Mouse (Mus musculus): Measurements from ENCODE around the gene Pm20d1.

The Pm20d1 gene

DNA sequence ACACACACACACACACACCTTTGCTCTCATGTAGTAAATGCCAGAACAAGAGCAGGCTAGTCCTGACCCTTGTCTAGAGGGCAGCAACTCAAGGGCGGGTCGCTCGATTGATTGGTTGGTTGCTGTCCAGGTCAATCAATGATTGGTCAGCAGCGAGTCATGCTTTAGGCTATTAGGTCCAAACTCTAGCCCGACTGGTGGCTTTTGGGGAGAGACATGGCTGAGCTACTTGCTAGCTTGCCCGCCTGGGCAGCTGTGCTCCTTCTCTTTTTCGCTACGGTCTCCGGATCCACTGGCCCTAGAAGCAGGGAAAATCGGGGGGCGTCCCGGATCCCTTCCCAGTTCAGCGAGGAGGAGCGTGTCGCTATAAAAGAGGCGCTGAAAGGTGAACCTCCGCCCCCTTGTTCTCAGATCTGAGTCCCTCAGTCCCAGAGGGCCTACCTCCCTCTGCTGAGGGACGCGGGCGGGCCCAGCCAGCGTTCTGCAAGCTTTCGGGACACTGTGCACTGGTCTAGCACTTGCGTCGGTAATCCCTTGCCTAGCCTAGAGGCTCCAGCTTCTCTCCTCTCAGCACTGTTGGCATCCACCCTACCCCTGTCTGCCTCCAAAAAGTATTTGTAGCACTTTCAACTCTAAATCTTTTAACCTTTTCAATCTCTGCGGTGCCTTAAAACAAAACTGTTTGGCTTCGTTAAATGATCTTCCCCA, at the start of gene Pm20d1:
Pm20d1 (plus strand) TSS at position 180 of the 708 bp plus-strand sequence.
- DNase-seq (ENCODE audit: low read depth, low spot score), result peak; percentile 64

DNA sequence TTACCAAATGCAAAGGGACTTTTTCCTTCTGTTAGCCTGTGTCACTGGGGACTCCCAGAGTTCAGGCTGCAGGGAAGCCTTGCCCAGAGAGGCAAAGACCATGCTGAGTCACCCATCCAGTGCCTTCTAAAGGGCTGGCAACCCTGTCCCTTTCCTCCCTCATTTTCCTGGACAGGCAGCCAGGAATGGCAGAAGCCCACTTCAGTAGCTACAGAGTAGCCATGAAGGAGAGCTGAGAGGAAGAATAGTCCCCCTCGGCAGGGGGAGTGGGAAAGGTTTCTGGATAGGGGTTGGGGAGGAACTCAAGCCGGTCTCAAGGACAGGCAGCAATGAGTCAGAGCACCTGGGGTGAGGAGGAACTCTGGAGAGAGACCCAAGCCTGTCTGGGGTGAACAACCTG, 49.4 kb upstream of the Pm20d1 start:
- DNase-seq (ENCODE audit: low read depth, low spot score), result no peak

DNA sequence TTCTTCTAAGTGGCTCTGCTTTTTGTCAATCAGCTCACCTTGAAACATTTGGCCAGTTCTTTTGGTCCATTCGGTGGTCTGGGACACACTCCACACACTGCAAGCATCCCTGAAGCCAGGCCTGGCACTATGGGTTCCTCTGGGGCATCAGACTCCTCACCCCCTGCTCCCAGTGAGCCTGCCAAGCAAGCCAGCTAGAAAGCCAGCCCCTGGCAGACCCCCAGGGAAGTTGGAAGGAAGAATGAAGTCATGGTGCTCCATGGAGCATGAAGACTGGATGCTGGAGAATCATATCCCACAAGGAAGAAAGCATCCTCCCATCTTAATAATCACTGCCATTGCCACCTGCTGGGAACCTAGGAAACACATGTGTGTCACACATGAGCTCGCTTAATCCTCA, 48.5 kb upstream of the Pm20d1 start:
- DNase-seq (ENCODE audit: low read depth, low spot score), result no peak

DNA sequence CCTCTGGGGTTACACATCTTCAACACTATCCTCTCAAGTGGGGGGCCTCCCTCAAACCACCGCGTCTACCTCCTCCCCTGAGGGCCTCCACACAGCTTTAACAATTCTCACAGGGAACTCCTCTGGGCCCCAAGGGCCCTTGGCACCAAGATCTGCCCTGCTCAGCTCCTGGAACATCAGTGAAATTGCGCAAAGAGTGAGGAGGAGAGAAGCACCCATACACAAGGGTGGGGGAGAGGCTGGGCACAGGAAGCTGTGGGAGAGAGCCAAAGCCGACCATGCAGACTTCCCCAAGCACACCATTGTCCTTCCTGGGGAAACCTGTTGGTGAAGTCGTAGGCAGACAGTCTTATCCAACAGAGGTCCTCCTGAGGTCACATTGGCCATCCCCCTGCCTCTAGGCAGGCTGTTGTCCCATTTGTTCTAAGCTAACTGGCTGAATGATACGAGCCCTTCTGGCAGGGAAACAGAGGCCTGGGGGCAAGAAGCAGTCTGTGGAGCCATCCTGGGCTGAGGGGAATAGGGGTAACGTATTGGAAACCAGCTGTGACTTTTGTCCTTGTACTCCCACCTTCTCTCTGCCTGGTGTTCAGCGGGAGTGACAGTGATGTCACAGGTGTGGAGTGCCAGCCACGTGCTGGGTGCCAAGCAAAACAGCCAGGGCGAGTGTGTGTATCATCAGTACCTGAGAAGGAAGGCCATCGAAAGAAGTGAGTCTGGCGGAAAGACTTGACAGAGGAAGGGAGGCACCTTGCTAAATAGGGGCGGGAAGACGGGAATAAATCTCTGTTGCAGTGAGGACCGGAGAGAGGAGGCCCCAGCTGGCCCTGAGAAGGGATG, 47.3 kb upstream of the Pm20d1 start:
- DNase-seq (ENCODE audit: low read depth, low spot score), result no peak

DNA sequence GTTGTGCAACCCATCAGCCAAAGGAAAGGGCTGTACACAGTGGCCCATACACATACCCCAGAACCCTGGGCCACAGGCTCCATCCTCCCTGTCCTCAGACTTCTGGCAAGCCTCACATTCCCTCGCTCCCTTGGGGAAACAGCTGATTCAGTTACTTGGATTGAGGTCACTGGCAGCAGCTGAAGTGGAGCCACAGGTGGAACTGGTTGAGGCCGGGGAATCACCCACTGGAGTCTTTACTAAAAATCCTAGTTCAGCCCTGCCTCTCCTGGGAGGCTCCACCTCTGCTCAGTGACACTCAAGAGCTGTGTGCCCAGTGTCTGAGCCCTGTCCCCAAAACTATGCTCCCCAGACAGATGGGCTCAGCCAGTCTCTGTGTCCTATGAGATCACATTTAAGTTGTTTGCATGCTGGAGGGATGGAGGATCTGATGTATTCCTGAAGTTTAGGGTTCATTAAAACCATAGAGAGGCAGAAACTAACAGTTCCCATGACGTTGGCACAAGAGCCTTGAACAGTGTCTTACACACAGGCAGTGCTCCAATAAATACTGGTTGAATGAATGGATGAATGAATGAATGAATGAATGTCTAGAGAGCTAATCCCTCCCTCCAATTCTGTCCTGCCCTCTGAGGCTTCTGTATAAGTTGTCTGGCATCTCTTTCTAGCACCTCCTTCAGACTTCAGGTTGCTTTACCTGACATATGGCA, 45.8 kb upstream of the Pm20d1 start:
- DNase-seq (ENCODE audit: low read depth, low spot score), result peak; percentile 28

DNA sequence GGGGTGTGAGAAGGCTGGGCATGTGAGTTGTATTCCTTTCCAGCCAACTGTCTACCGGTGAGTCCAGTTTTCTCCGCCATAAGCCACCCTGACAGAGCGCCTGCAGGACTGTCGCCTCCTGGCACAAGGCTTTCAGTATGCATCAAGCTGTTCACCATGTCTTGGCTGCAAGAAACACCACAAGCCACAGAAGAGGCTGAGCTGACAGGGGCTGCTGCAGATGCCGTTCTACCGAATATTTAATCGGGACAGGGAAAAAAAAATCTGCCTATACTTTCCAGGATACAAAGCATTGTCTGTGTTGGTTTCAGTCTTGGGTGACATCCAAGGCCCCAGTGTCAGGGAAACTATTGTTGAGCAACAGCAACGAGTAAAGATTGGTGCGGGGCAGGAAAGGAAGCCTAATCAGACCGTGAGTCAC, 45.3 kb upstream of the Pm20d1 start:
- no peak for DNase-seq (ENCODE audit: low read depth, low spot score)

DNA sequence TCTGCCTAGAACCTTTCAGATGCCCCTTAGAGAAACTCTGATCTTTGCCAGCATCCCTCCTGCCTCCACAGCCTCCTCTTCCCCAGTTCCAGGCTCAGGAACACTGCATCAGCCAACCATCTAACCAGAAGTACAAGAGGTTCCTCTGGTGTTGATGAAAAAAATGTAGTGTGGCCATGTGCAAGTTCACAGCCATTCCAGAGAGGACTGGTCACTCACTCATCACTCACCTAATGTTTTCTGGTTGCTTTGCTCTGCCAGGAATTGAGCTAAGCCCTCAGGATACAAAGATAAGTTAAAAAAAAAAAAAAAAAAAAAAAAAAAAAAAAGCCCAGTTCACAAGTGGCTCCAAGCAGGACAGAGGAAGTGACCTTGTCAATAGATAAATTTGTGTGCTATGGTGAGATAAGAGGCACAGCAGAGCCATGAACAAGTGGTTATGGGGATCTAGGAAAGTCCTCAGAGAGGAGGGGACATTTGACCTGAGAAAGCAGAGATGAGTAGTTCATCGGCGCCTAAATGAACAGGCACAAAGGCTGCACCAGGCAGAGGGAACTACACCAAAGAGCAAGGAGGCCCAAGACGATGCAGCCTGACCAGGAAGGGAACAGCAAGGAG, 42.9 kb upstream of the Pm20d1 start:
- DNase-seq (ENCODE audit: low read depth, low spot score), result no peak

DNA sequence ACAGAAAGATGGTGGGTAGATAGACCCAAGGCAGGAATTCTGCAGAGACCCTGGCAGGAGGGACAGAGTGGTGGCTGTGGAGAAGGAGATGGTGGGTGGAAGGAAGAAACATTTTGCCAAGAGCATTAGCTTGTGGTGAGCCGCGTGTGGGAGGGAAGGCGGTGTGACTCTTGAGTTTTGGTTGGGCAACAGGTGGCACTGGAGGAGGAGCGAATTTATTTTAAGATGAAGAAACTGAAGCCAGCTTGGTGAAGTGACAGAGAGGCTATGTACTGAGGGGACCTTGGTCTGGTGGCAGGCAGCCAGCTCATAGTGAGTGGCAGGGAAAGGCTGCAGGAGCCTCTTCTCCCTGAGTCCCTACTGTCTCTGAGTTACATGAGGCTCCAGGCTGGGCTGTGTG, 42.3 kb upstream of the Pm20d1 start:
- no peak for DNase-seq (ENCODE audit: low read depth, low spot score)

DNA sequence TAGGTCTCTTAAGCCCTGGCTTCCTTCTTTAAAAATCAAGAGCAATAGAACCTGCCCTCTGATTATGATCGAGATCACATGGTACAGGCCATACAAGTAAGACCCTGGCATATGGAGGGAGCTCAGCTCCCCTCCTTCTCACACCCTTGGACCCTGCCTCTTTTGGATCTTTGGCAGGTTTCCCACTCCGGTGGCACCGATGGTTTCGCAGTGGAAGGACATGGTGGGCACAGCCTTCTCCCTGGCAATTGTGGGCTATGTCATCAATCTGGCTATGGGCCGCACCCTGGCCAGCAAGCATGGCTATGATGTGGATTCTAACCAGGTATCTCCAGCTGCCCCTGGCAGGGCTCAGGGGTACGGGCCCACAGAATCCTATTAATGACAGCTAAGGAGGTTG, 40.0 kb upstream of the Pm20d1 start:
- DNase-seq (ENCODE audit: low read depth, low spot score), result no peak

DNA sequence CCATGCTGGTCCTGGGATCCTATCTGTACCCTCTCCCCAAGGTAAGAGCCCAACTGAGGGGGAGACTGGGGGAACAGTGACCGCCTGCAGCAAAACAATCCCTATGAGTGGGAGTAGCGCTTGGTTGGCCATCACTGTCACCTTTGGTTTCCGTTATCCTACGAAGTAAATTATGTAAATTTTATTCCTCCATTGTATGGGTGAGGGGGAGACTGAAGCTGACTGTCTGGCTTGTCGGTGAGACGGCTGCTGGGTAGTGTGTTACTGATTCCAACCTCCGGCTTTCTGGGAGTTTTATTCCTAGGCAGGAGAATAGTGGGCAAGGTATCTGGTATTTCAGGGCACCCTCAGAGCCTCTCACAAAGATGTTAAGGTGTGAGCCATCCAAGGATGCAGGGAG, 38.4 kb upstream of the Pm20d1 start:
- DNase-seq (ENCODE audit: low read depth, low spot score), result no peak

DNA sequence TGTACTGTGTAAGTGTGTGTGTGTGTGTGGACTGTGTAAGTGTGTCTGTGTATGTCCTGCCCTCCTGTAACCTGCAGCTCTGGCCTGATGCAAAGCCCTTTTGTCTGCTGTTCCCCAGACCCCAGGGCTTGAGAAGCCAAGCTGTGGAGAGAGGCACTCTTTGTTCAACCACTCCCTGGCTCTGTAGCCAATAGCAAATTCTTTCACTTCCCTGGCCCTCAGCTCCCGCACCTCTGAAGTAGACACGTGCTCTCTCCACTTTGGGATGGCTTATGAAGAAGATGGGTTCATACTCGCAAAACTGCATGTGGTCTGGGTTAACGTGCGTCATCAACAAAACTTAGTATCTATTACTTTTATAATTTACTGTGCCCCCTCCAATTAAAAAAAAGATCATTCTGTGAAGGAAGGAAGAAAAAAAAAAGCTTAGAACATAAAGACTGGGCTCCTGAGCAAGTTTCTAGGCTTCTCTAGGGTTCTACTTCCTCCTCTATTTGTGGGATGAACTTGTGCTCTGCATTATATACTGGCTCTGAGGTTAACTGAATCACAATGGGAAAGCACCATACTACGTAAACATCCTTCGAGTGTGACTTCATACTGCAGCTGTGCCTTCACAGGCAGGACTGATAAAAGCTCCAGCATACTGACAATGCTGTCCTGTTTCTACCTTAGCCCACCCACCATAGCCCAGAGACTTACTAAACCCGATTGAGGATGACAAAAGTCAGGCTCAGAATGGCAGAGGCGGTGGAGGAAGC, 37.3 kb upstream of the Pm20d1 start:
- DNase-seq (ENCODE audit: low read depth, low spot score), result no peak

DNA sequence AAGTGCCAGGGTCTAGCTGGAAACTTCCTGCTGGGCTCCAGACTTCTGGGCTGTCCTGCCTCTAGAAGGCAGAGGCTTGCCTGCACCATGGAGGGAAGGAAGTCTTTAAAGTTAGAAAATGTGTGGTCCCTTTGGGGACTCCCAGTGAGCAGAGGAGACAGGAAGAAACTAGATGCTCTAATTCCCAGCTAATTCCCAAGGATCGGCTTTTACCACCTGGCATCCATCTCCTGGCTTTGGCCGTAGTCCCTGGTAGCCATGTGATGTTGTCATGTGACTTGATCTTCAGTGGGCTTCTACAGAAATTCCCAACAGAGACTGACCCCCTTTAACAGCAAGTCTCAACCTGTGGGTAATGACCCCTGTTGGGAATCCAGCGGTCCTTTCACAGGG, 36.8 kb upstream of the Pm20d1 start:
- no peak for DNase-seq (ENCODE audit: low read depth, low spot score)

DNA sequence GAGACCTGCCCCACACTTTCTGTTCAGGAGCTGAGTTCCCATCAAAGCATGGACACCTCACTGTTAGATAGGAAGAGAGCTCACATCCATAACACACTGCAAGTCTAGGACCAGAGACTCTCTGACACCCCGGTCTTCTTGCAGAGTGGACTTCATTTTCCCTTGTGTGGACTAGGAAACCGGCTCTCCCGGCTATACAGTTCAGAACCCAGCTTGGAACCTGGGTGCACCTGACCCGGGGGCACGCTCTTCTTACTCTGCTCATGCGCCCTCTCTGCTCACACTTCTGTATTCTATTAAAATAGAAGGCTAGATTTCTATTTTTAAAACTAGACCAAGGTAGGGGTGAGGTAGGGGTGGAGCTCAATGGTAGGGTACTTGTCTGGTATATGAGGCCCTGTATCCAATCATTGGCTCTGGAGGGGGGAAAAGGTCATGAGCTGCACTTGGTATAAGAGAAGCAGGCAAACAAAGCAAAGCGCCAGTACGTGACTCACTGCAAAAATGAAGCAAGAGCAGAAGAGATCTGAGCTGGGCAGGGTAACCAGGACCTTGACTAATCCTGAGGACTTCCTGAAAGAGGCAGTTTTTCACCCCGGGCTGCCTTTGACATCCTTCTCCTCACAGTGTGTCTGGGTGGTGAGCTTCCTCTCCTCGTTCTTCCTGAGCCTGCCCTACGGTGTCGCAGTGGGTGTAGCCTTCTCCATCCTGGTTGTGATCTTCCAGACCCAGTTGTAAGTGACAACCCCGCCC, 35.9 kb upstream of the Pm20d1 start:
- no peak for DNase-seq (ENCODE audit: low read depth, low spot score)

DNA sequence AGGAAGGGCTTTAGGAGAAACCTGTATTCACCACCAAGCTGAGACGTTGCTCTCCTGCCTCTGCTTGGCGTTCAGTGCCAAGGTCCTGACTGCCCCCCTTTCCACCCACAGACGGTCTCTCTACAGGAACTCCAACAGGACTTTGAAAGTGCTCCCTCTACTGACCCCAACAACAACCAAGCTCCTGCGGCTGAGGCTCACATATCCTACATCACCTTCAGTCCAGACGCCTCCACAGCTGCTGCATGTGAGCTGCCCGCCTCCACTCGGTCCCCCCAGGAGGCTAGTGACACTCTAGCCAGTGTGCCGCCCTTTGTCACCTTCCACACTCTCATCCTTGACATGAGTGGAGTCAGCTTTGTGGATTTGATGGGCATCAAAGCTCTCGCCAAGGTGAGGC, 33.5 kb upstream of the Pm20d1 start:
- DNase-seq (ENCODE audit: low read depth, low spot score), result no peak

DNA sequence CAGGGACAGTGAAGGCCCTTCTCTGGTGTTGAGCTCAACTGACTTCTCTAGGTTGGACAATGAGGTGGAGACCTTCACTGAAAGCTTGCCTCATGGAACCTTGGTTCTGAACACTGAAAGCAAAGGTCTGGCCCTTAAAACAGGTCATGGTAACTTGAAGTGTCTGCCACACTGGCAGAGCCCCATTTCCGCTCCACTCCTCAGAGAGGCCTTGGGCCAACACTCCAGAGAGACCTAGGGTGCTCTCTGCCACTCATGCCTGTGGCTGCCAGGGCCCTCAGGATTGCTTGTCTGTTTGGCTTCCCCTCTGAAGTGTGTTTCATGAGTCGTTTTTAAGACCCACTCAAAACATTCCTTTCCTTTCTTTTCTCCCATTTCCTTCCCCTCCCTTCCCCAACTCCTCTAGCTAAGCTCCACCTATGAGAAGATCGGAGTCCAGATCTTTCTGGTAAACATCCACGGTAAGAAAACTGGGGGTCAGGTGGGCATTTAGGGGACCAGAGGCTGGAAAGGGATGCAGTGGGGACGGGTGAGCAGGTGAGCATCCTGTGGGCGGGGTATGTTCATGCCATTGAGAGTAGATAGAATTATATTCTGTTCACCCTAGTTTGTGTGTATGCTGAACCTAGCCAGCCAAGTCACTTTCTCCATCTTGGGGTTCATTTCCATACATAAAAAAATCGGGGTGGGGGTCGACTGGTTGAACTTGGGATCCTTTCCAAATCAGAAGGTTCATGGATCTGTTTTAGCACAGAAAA, 32.4 kb upstream of the Pm20d1 start:
- no peak for DNase-seq (ENCODE audit: low read depth, low spot score)

DNA sequence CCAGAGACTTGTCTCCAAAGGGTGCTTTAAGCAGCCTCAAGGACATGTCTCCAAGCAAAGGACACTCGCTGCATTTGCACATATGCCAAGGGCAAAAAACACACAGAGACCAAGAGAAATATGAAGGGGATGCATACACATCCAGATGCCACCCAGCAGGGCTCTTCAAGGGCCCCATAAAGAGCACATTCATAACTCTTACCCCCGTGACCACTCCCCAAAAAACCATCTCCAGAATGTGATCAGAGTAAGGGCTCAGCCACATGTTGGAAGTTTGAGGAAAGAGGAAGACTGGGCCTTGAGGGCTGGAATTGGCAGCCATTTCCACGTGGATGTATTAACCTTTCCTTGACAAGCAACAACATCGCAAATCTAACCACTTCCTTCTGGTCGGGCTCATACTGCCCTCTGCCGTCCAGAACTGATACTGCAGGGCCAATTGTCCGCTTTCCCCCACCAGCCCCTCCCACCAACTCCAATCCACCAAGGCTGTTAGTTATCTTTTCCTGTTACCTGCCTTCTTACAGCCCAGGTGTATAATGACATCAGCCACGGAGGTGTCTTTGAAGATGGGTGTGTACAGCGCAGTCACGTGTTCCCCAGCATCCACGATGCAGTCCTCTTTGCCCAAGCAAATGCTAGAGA, 31.7 kb upstream of the Pm20d1 start:
- peak; percentile 85 for DNase-seq (ENCODE audit: low read depth, low spot score)

DNA sequence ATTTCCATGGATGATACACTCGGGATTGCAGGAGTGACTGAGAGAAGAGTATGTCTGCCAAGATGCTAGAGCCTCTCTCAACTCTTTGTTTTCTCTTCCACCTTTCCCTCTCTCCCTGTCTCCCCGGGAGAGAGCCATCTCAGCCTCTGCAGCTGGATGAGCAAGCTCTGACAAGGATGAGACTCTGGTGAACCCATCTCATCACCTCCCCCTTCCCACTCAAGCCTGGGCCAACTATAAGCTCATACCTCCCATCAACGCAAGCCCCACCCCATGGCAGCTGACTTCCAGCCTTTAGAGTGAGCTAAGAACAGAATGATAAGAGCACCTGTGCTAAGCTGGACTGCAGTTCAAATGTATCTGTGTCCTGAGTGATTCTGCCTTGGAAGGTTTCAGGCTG, 27.9 kb upstream of the Pm20d1 start:
- DNase-seq (ENCODE audit: low read depth, low spot score), result no peak

DNA sequence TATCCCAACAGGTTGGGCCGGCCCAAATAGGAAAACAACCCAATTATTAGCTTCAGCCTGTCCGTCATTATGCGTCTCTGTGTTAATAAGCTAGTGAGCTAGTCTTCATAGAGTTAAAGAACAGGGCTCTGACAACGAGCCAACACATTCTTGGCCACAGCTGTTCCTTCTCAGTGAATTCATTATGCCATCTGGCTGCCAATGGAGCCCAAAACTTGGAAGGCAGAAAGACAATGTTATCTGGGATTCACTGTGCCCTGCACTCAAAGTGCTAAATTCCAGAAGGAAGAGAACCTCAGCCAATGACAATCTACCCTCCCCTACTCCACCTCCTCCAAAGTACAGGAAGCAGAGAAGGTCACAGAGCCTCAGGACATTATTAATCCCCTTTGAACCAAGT, 26.5 kb upstream of the Pm20d1 start:
- no peak for DNase-seq (ENCODE audit: low read depth, low spot score)

DNA sequence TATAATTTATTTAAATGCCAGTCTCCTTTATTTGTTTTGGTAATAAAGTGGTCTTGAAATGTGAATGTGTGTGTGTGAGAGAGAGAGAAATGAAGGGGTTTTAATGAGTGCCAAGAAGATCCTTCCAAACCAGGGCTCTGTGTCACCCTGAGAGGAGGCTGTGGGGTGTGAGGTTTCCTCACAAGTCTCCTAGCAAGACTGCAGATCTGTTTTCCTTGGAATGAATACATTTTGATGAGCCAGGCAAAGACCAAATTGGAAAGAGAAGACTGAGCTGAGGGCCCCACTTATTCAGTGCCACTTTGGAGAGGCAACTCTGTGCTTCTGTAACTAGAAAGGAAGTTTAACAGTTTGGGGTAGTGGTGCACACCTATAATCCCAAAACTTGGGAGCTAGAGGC, 25.7 kb upstream of the Pm20d1 start:
- DNase-seq (ENCODE audit: low read depth, low spot score), result no peak
